In genomic region chr2:58199442-58199841, GRCm38 (mm10) we compare ENCODE assay signal across 8 mouse cellular contexts. TPM values are rescaled to one million over a fixed set of nuclear protein-coding genes. Genes with fewer than 3 reads are reported as not detected.
A peak's percentile ranks its signal among the peaks of the same experiment; 100 is the strongest.
DNase-seq lines count a peak whose midpoint lies in the region; ATAC-seq lines count a peak whose summit lies in the region.

No protein-coding gene starts in this region.

- H3K4me2 ChIP-seq in hindbrain, embryonic 14.5 days (replicated peaks) = no peak overlapping the region

- H3K9me3 ChIP-seq in hindbrain, embryonic 14.5 days (ENCODE audit: control insufficient read depth, low read length) = no peaks in the 10 kb centered on the region
- no peaks in the 10 kb centered on the region for H3K9me3 ChIP-seq in midbrain, embryonic 10.5 days (replicated peaks)

- no peaks in the 10 kb centered on the region for H3K27me3 ChIP-seq in hindbrain, embryonic 14.5 days (ENCODE audit: control insufficient read depth, insufficient read depth, low read length)
- no peaks in the 10 kb centered on the region for H3K27me3 ChIP-seq in midbrain, embryonic 10.5 days (ENCODE audit: low read depth, poor library complexity, severe bottlenecking)

- no peaks in the 10 kb centered on the region for H3K36me3 ChIP-seq in hindbrain, embryonic 14.5 days (replicated peaks; ENCODE audit: control insufficient read depth, insufficient read depth)
- H3K36me3 ChIP-seq in midbrain, embryonic 10.5 days = no peaks in the 10 kb centered on the region

- H3K9ac ChIP-seq in hindbrain, embryonic 14.5 days = no peak overlapping the region

- DNase-seq in gastrocnemius, adult 18-20 months (ENCODE audit: low spot score) = peak; percentile 12
- DNase-seq in gastrocnemius, postnatal 25 days = no peak
- DNase-seq in adrenal gland, postnatal 36 days = peak; percentile 72 to 79
- peak; percentile 36 for DNase-seq in fibroblast of lung, adult 2 months (ENCODE audit: low read depth)
- DNase-seq in hindbrain, embryonic 14.5 days (ENCODE audit: low spot score) = peak; percentile 78
- DNase-seq in layer of hippocampus, postnatal 25 days (ENCODE audit: extremely low spot score in 1 of 2, low spot score in 1 of 2) = peak; percentile 32 to 70
- DNase-seq in midbrain, embryonic 10.5 days (ENCODE audit: low spot score) = peak; percentile 19
- peak; percentile 69 for DNase-seq in right cerebral cortex, postnatal 4 days

- H3K4me3 ChIP-seq in hindbrain, embryonic 14.5 days (replicated peaks; ENCODE audit: low read length) = no peak overlapping the region
- no peak overlapping the region for H3K4me3 ChIP-seq in midbrain, embryonic 10.5 days

- 71% methylated on average over 6 of the region's 6 CpGs for WGBS in hindbrain, embryonic 14.5 days
- 79% methylated on average over 6 of the region's 6 CpGs for WGBS in midbrain, embryonic 10.5 days

- H3K27ac ChIP-seq in hindbrain, embryonic 14.5 days = no peak overlapping the region
- no peak overlapping the region for H3K27ac ChIP-seq in midbrain, embryonic 10.5 days (replicated peaks)

- H3K4me1 ChIP-seq in hindbrain, embryonic 14.5 days (replicated peaks; ENCODE audit: control insufficient read depth, insufficient read depth, low read length) = no peaks in the 10 kb centered on the region
- no peaks in the 10 kb centered on the region for H3K4me1 ChIP-seq in midbrain, embryonic 10.5 days

- peak; percentile 74 for ATAC-seq in hindbrain, embryonic 14.5 days (ENCODE audit: low FRiP score)

RNA-seq across cellular contexts. Expression of gene Cytip, which starts 4.1 kb away (rescaled TPM):
- total RNA-seq in gastrocnemius, adult 18-20 months (2021) = under 1 TPM; 0.14 to 0.27 TPM
- under 1 TPM; 0.31 to 0.35 TPM for total RNA-seq in gastrocnemius, postnatal 25 days (2021)
- total RNA-seq in adrenal gland, postnatal 36 days (2021) = 10 to 100 TPM; 16.2 to 19.6 TPM
- 0.34 TPM in 1 of 2 replicates, not detected in the other for polyA plus RNA-seq in hindbrain, embryonic 14.5 days (2014; fragmentation: Nextera tagmentation; extraction: Ambion mirVana)
- not detected for total RNA-seq in layer of hippocampus, postnatal 25 days (2021)
- polyA plus RNA-seq in midbrain, embryonic 10.5 days (2016; fragmentation: Nextera tagmentation; extraction: Ambion mirVana) = 0.05 and 0.06 TPM in 2 replicates

Comparison
In these comparisons a context has a peak if more than half of its experiments do, and no peak if none do; other contexts are left out.
1. RNA of gene Cytip, which starts 4.1 kb away (total RNA-seq): 16.2 to 19.6 TPM in adrenal gland, postnatal 36 days; 0.31 to 0.35 TPM in gastrocnemius, postnatal 25 days, 0.14 to 0.27 TPM in gastrocnemius, adult 18-20 months and not detected in layer of hippocampus, postnatal 25 days; every median in the first group is over 10 times any median in the second.